Mouse (Mus musculus): ENCODE data around the gene Pianp. TPM values are rescaled to one million over a fixed set of nuclear protein-coding genes. Genes with fewer than 3 reads are reported as not detected.

Gene Pianp
- polyA plus RNA-seq, 1 experiment from 2014 or later = 1.8 TPM

DNA sequence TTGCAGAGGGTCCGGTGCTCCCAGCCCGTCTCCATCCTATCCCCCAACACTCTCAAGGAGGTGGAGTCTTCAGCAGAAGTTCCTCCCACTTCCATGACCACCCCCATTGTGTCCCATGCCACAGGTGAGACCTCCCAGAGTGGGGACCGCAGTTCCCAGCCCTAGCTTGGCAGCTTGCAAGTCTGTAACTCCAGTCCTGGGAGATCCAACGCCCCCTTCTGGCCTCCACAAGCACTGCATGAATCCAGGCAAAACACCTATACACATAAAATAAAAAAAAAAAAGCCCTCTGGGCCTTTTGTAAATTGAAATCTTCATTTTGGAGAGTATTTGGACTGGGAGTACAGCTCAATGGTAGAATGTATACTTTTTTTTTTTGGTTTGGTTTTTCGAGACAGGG lies 54.7 kb downstream of the Pianp start:
- Histone ChIP-seq H3K4me1 (replicated peaks; ENCODE audit: control insufficient read depth, insufficient read depth, low read length) (no peaks in the 10 kb centered on the region), H3K36me3 (ENCODE audit: control insufficient read depth, insufficient read depth) (peaks cover 77% of the 10 kb centered on the region), H3K4me2 (replicated peaks; ENCODE audit: low read depth) (no peak overlapping the region), H3K27ac (ENCODE audit: low read depth, low read length) (no peak overlapping the region), H3K9ac (ENCODE audit: low read depth, low read length) (no peak overlapping the region), H3K27me3 (replicated peaks; ENCODE audit: control insufficient read depth, insufficient read depth, low read length) (no peaks in the 10 kb centered on the region), H3K4me3 (ENCODE audit: low read depth, low read length) (no peak overlapping the region), H3K9me3 (ENCODE audit: control insufficient read depth) (no peaks in the 10 kb centered on the region)
- 73% methylated on average over 5 of the region's 5 CpGs for WGBS
- TF ChIP-seq CTCF (IDR thresholded peaks at IDR 0.05; ENCODE audit: low read depth) = peak; percentile 57
- ATAC-seq = no peak

Other genes with a start within 250 kb of the Pianp start
- gene Gm45234, start 240.7 kb upstream of the Pianp start, polyA plus RNA-seq (2015; fragmentation: Nextera tagmentation; extraction: Ambion mirVana) = not detected in 2 replicates
- 7.6 and 8.4 TPM in 2 replicates for gene Atn1, start 240.2 kb upstream of the Pianp start, polyA plus RNA-seq (2015; fragmentation: Nextera tagmentation; extraction: Ambion mirVana)
- 3.5 and 4.6 TPM in 2 replicates for gene Eno2, start 227.0 kb upstream of the Pianp start, polyA plus RNA-seq (2015; fragmentation: Nextera tagmentation; extraction: Ambion mirVana)
- gene Lrrc23, start 217.0 kb upstream of the Pianp start, polyA plus RNA-seq (2015; fragmentation: Nextera tagmentation; extraction: Ambion mirVana) = 0.21 TPM in 1 of 2 replicates, not detected in the other
- gene Spsb2, start 188.0 kb upstream of the Pianp start, polyA plus RNA-seq (2015; fragmentation: Nextera tagmentation; extraction: Ambion mirVana) = 57.7 and 69.5 TPM in 2 replicates
- gene Tpi1, start 182.4 kb upstream of the Pianp start, polyA plus RNA-seq (2015; fragmentation: Nextera tagmentation; extraction: Ambion mirVana) = 489 and 537 TPM in 2 replicates
- 44.8 and 45.0 TPM in 2 replicates for gene Usp5, start 167.2 kb upstream of the Pianp start, polyA plus RNA-seq (2015; fragmentation: Nextera tagmentation; extraction: Ambion mirVana)
- gene Cdca3, start 167.1 kb upstream of the Pianp start, polyA plus RNA-seq (2015; fragmentation: Nextera tagmentation; extraction: Ambion mirVana) = 45.4 and 57.4 TPM in 2 replicates
- gene Gnb3, start 156.4 kb upstream of the Pianp start, polyA plus RNA-seq (2015; fragmentation: Nextera tagmentation; extraction: Ambion mirVana) = 0.42 and 0.47 TPM in 2 replicates
- 4.5 and 4.6 TPM in 2 replicates for gene P3h3, start 138.9 kb upstream of the Pianp start, polyA plus RNA-seq (2015; fragmentation: Nextera tagmentation; extraction: Ambion mirVana)
- 0.46 and 0.64 TPM in 2 replicates for gene Gpr162, start 132.7 kb upstream of the Pianp start, polyA plus RNA-seq (2015; fragmentation: Nextera tagmentation; extraction: Ambion mirVana)
- gene Cd4, start 108.5 kb upstream of the Pianp start, polyA plus RNA-seq (2015; fragmentation: Nextera tagmentation; extraction: Ambion mirVana) = 0.75 and 0.83 TPM in 2 replicates
- gene Lag3, start 85.0 kb upstream of the Pianp start, polyA plus RNA-seq (2015; fragmentation: Nextera tagmentation; extraction: Ambion mirVana) = 1.6 and 1.7 TPM in 2 replicates
- 167 and 169 TPM in 2 replicates for gene Ptms, start 76.6 kb upstream of the Pianp start, polyA plus RNA-seq (2015; fragmentation: Nextera tagmentation; extraction: Ambion mirVana)
- gene Mlf2, start 65.3 kb upstream of the Pianp start, polyA plus RNA-seq (2015; fragmentation: Nextera tagmentation; extraction: Ambion mirVana) = 265 and 269 TPM in 2 replicates
- 105 and 110 TPM in 2 replicates for gene Cops7a, start 31.2 kb upstream of the Pianp start, polyA plus RNA-seq (2015; fragmentation: Nextera tagmentation; extraction: Ambion mirVana)
- gene Zfp384, start 12.5 kb downstream of the Pianp start, polyA plus RNA-seq (2015; fragmentation: Nextera tagmentation; extraction: Ambion mirVana) = 8.2 TPM in 2 replicates
- 65.4 and 70.1 TPM in 2 replicates for gene Ing4, start 43.1 kb downstream of the Pianp start, polyA plus RNA-seq (2015; fragmentation: Nextera tagmentation; extraction: Ambion mirVana)
- 3.1 and 4.1 TPM in 2 replicates for gene Acrbp, start 53.0 kb downstream of the Pianp start, polyA plus RNA-seq (2015; fragmentation: Nextera tagmentation; extraction: Ambion mirVana)
- gene Lpar5, start 71.2 kb downstream of the Pianp start, polyA plus RNA-seq (2015; fragmentation: Nextera tagmentation; extraction: Ambion mirVana) = 9.2 and 9.9 TPM in 2 replicates
- gene Chd4, start 99.3 kb downstream of the Pianp start, polyA plus RNA-seq (2015; fragmentation: Nextera tagmentation; extraction: Ambion mirVana) = 30.7 and 34.2 TPM in 2 replicates
- 21.9 and 22.6 TPM in 2 replicates for gene Nop2, start 135.2 kb downstream of the Pianp start, polyA plus RNA-seq (2015; fragmentation: Nextera tagmentation; extraction: Ambion mirVana)
- 3.2 and 3.9 TPM in 2 replicates for gene Iffo1, start 148.5 kb downstream of the Pianp start, polyA plus RNA-seq (2015; fragmentation: Nextera tagmentation; extraction: Ambion mirVana)
- gene Gapdh, start 169.8 kb downstream of the Pianp start, polyA plus RNA-seq (2015; fragmentation: Nextera tagmentation; extraction: Ambion mirVana) = 1,338 and 1,629 TPM in 2 replicates
- gene Ncapd2, start 195.0 kb downstream of the Pianp start, polyA plus RNA-seq (2015; fragmentation: Nextera tagmentation; extraction: Ambion mirVana) = 17.9 and 19.0 TPM in 2 replicates
- gene Mrpl51, start 195.1 kb downstream of the Pianp start, polyA plus RNA-seq (2015; fragmentation: Nextera tagmentation; extraction: Ambion mirVana) = 270 and 282 TPM in 2 replicates
- gene Vamp1, start 218.9 kb downstream of the Pianp start, polyA plus RNA-seq (2015; fragmentation: Nextera tagmentation; extraction: Ambion mirVana) = 2.7 and 3.4 TPM in 2 replicates
- 25.9 and 26.7 TPM in 2 replicates for gene Tapbpl, start 235.2 kb downstream of the Pianp start, polyA plus RNA-seq (2015; fragmentation: Nextera tagmentation; extraction: Ambion mirVana)
- gene Cd27, start 240.3 kb downstream of the Pianp start, polyA plus RNA-seq (2015; fragmentation: Nextera tagmentation; extraction: Ambion mirVana) = 0.78 and 2.1 TPM in 2 replicates